Mouse (Mus musculus): ENCODE measurements around the gene Arhgap10. TPM values are rescaled to one million over a fixed set of nuclear protein-coding genes. Genes with fewer than 3 reads are reported as not detected.

The Arhgap10 gene
- total RNA-seq, 4 experiments from 2014 or later: 9.6 to 10.8 (median 10.2) TPM

DNA sequence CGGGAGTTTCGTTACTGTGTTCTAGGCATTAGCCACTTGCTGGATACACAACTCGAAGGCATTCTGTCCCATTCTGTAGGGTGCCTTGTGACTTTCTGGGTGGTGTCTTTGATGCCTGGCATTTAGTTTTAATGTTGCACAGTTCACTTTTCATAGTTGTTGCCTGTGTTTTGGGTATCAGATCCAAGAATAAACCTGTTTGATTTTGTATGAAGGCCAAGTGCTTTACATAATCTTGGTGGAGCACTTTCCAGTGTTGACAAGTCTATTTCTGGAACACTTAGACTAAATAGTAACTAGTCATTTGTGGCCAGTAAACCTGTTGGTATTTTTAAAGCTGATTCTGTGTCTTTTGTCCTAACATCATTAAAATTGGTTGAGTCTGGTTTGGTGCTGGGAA is 285.3 kb downstream of the Arhgap10 start:
- no peak for DNase-seq (ENCODE audit: low spot score in 2 of 2)

- DNase-seq (ENCODE audit: low spot score in 2 of 2): no peak
These were observed 285.9 kb downstream of the Arhgap10 start for GRCm38 (mm10) chr8:77231834-77232233.

DNA sequence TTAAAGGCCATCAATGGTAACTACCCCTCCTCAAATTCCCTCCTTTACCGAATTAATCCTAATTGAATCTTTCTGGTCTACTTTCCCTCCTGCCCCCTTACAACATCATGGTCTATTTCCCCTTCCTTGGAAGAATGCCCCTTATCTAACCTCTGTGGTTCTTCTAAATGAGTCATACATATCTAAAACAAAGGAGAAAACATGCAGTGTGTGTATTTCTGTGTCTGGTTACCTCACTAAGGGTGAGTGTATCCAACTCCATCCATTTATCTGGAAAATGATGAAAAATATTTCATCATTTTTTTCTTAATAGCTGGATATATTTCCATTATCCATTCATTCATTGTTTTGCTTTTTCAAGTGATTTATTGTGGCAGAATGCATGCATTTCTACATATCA is 286.5 kb downstream of the Arhgap10 start:
- DNase-seq (ENCODE audit: low spot score in 2 of 2): no peak

DNA sequence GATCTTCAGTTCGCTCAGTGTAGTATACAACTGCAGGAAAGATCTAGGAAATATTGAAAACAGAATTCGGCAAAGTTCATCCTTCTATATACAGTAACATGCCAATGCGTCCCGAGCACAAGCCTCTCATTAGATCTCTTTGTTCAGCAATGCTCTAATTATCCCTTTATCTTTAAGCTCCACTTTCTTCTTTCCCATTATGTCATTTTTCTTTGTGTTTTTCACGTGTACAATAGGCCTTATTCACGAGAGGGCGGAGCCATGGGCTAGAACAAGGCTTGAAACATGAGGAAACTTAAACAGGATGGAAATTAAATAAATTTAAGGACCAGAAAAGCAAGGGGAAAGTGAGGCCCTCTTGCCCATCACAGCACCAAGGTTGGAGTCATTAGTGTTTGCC is 289.1 kb downstream of the Arhgap10 start:
- no peak for DNase-seq (ENCODE audit: low spot score in 2 of 2)

- no peak for DNase-seq (ENCODE audit: low spot score in 2 of 2)
These were observed 290.0 kb downstream of the Arhgap10 start for GRCm38 (mm10) chr8:77227742-77228141.

GRCm38 (mm10) chr8:77223123-77223522 is 294.6 kb downstream of the Arhgap10 start:
- no peak for DNase-seq (ENCODE audit: low spot score in 2 of 2)

DNA sequence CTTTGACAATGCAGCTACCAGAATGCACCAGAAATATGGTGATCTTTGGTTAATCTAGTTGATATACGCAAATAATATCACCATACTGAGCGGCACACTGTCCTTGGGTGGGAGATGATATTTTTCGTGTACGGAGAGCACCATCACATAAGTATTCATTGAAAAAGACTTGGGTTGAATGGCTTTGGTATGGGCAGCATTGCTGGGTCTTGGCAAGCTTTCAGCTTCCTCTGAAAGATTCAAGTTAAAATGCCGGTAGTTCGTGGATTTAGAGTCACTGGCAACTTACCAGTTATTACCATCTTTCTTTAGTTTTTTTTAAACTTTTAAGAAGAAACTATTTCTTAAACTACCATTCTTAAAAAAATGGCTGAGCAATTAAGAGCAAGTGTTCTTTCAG is 302.6 kb downstream of the Arhgap10 start:
- no peak for DNase-seq (ENCODE audit: low spot score in 2 of 2)

GRCm38 (mm10) chr8:77214665-77215064 is 303.1 kb downstream of the Arhgap10 start:
- no peak for DNase-seq (ENCODE audit: low spot score in 2 of 2)

DNA sequence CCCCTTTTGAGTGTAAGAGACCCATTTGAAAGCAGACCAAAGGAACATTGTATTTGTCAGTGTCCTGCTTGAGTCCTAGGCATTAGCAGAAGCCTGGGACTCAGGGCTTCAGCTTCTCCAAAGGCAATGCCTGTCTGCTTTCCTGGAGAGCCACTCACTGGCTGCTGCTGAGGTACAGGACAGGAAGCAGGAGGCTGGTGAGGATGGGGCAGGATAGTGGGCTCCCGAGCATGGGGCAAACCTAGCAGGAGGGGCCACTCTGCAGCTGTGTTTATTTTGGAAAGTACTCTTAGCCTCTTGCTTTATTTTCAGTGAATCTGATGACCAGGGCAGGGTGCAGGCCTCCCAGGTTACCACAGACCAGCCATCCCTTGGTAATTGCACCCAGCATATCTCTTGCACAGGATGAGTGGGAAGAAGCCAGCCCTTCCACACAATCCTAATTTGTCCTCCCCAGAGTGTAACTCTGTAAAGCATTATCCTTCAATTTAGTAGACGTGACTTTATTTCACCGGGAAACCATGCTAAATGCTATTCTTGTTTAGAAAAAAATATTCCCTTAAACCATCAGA is 303.8 kb downstream of the Arhgap10 start:
- DNase-seq (ENCODE audit: low spot score in 2 of 2): no peak

DNA sequence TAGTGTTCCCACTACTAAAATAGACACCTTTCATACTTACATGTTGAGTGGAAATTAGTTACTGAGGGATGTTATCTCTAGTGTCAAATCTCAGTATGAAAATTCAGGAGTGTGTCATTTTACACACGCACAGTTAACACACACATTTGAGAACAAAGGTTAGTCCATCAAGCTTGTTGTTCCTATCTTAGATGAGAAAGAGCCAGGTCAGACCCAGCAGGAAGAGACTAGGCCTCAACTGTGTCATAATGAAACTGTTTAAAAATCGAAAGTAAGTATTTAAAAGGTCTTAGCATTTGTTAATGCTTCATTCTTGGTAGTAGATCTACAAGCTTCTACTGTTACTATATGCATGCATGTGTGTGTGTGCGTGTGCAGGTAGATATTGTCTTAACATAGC is 308.5 kb downstream of the Arhgap10 start:
- DNase-seq (ENCODE audit: low spot score in 2 of 2): no peak

Other genes starting within 250 kb of the Arhgap10 start
- gene Prmt9, start 31.4 kb upstream of the Arhgap10 start, total RNA-seq (2022): 10 to 100 TPM; 19.8 to 21.5 (median 20.9) TPM
- gene Tmem184c, start 92.7 kb upstream of the Arhgap10 start, total RNA-seq (2022): 10 to 100 TPM; 61.4 to 67.2 (median 63.8) TPM
- 1 to 10 TPM; 4.9 to 5.3 (median 5.1) TPM for gene Ednra, start 206.5 kb upstream of the Arhgap10 start, total RNA-seq (2022)

All from layer of hippocampus, adult 8-10 months (tissue).